Mouse (Mus musculus): Measurements from ENCODE around the gene Lpin3. TPM values are rescaled to one million over a fixed set of nuclear protein-coding genes. Genes with fewer than 3 reads are reported as not detected.

Gene Lpin3
- 0.33 and 0.48 TPM in 2 replicates for polyA plus RNA-seq (2012; rRNA removed)

- TF ChIP-seq POLR2A (IDR thresholded peaks at IDR 0.05; ENCODE audit: borderline replicate concordance, extremely low read depth, insufficient read depth, insufficient read length, poor library complexity, severe bottlenecking) (no peak), CTCF (IDR thresholded peaks at IDR 0.05; ENCODE audit: borderline replicate concordance, extremely low read depth, insufficient read depth, insufficient read length) (no peak)
- peak; percentile 15 for DNase-seq (ENCODE audit: low read depth)
Observed at GRCm38 (mm10) chr2:160880453-160881195, at the start of gene Lpin3. Gene Lpin3, plus strand, starts transcription at chr2:160880670.

GRCm38 (mm10) chr2:160840838-160841237 is 39.6 kb upstream of the Lpin3 start:
- no peak for TF ChIP-seq POLR2A (IDR thresholded peaks at IDR 0.05; ENCODE audit: borderline replicate concordance, extremely low read depth, insufficient read depth, insufficient read length, poor library complexity, severe bottlenecking)
- no peak for TF ChIP-seq CTCF (IDR thresholded peaks at IDR 0.05; ENCODE audit: borderline replicate concordance, extremely low read depth, insufficient read depth, insufficient read length)
- peak; percentile 39 for DNase-seq (ENCODE audit: low read depth)

- no peak for TF ChIP-seq CTCF (IDR thresholded peaks at IDR 0.05; ENCODE audit: borderline replicate concordance, extremely low read depth, insufficient read depth, insufficient read length)
- no peak for TF ChIP-seq POLR2A (IDR thresholded peaks at IDR 0.05; ENCODE audit: borderline replicate concordance, extremely low read depth, insufficient read depth, insufficient read length, poor library complexity, severe bottlenecking)
- no peak for DNase-seq (ENCODE audit: low read depth)
Observed at GRCm38 (mm10) chr2:160847664-160848063, 32.8 kb upstream of the Lpin3 start.

GRCm38 (mm10) chr2:160848186-160848585 is 32.3 kb upstream of the Lpin3 start:
- no peak for TF ChIP-seq POLR2A (IDR thresholded peaks at IDR 0.05; ENCODE audit: borderline replicate concordance, extremely low read depth, insufficient read depth, insufficient read length, poor library complexity, severe bottlenecking)
- no peak for TF ChIP-seq CTCF (IDR thresholded peaks at IDR 0.05; ENCODE audit: borderline replicate concordance, extremely low read depth, insufficient read depth, insufficient read length)
- DNase-seq (ENCODE audit: low read depth) = no peak

GRCm38 (mm10) chr2:160849617-160850240 is 30.7 kb upstream of the Lpin3 start:
- no peak for DNase-seq (ENCODE audit: low read depth)
- no peak for TF ChIP-seq CTCF (IDR thresholded peaks at IDR 0.05; ENCODE audit: borderline replicate concordance, extremely low read depth, insufficient read depth, insufficient read length)
- no peak for TF ChIP-seq POLR2A (IDR thresholded peaks at IDR 0.05; ENCODE audit: borderline replicate concordance, extremely low read depth, insufficient read depth, insufficient read length, poor library complexity, severe bottlenecking)

GRCm38 (mm10) chr2:160850360-160850759 is 30.1 kb upstream of the Lpin3 start:
- TF ChIP-seq CTCF (IDR thresholded peaks at IDR 0.05; ENCODE audit: borderline replicate concordance, extremely low read depth, insufficient read depth, insufficient read length) (no peak), POLR2A (IDR thresholded peaks at IDR 0.05; ENCODE audit: borderline replicate concordance, extremely low read depth, insufficient read depth, insufficient read length, poor library complexity, severe bottlenecking) (no peak)
- DNase-seq (ENCODE audit: low read depth) = no peak

GRCm38 (mm10) chr2:160854687-160855086 is 25.8 kb upstream of the Lpin3 start:
- peak; percentile 70 for DNase-seq (ENCODE audit: low read depth)
- TF ChIP-seq CTCF (IDR thresholded peaks at IDR 0.05; ENCODE audit: borderline replicate concordance, extremely low read depth, insufficient read depth, insufficient read length) = no peak

GRCm38 (mm10) chr2:160856359-160857102 is 23.9 kb upstream of the Lpin3 start:
- no peak for DNase-seq (ENCODE audit: low read depth)
- TF ChIP-seq POLR2A (IDR thresholded peaks at IDR 0.05; ENCODE audit: borderline replicate concordance, extremely low read depth, insufficient read depth, insufficient read length, poor library complexity, severe bottlenecking) (no peak), CTCF (IDR thresholded peaks at IDR 0.05; ENCODE audit: borderline replicate concordance, extremely low read depth, insufficient read depth, insufficient read length) (no peak)

- TF ChIP-seq CTCF (IDR thresholded peaks at IDR 0.05; ENCODE audit: borderline replicate concordance, extremely low read depth, insufficient read depth, insufficient read length) (no peak), POLR2A (IDR thresholded peaks at IDR 0.05; ENCODE audit: borderline replicate concordance, extremely low read depth, insufficient read depth, insufficient read length, poor library complexity, severe bottlenecking) (no peak)
- DNase-seq (ENCODE audit: low read depth) = no peak
Observed at GRCm38 (mm10) chr2:160860363-160860762, 20.1 kb upstream of the Lpin3 start.

GRCm38 (mm10) chr2:160864112-160864511 is 16.4 kb upstream of the Lpin3 start:
- TF ChIP-seq CTCF (IDR thresholded peaks at IDR 0.05; ENCODE audit: borderline replicate concordance, extremely low read depth, insufficient read depth, insufficient read length) (no peak), POLR2A (IDR thresholded peaks at IDR 0.05; ENCODE audit: borderline replicate concordance, extremely low read depth, insufficient read depth, insufficient read length, poor library complexity, severe bottlenecking) (no peak)
- no peak for DNase-seq (ENCODE audit: low read depth)

- TF ChIP-seq POLR2A (IDR thresholded peaks at IDR 0.05; ENCODE audit: borderline replicate concordance, extremely low read depth, insufficient read depth, insufficient read length, poor library complexity, severe bottlenecking) = no peak
- no peak for TF ChIP-seq CTCF (IDR thresholded peaks at IDR 0.05; ENCODE audit: borderline replicate concordance, extremely low read depth, insufficient read depth, insufficient read length)
- peak; percentile 52 for DNase-seq (ENCODE audit: low read depth)
Observed at GRCm38 (mm10) chr2:160865266-160865665, 15.2 kb upstream of the Lpin3 start.

All from brain, embryonic 14.5 days (tissue).